Mouse (Mus musculus): ENCODE measurements around the gene Nrg3.
"Not testable (repeated sequence)": the region's sequence is repeated elsewhere in the genome, so short reads cannot be mapped to it uniquely, and the experiment has no call there.

Nrg3 gene

DNA sequence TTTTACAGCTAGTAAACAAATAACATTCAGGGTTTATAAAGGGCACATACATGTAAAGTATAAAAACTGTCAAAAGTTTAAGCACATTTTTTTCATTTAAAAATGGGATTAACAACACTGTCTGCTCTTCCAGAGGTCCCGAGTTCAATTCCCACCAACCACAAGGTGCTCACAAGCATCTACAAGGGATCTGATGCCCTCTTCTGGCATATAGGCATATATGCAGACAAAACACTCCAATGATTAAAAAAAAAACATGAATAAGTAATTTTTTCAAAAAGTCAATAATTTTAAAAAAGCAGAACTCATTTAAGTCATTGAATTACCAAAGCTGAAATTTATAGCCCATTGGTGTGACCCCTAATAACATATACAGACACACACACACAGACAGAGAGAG is 878.6 kb downstream of the Nrg3 start:
- no peak for DNase-seq

DNA sequence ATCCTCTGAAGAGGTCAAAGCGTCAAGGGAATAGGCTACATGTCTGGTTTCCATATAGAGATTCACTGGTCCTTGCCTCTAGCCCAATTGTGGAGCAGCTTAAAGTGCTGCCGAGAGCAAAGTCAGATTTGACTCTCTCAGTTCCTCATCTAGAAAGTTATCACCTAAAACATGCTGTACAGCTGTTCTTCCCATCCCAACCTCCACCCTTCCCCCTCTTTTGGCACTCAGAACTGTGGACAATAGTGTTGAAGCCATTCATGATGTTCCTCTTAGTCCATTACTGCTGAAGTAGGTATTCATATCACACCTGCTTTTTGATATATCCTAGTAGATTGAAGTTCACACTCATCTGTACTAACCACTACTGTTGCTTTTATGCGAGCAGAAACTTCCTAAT is 896.1 kb downstream of the Nrg3 start:
- DNase-seq, result no peak

DNA sequence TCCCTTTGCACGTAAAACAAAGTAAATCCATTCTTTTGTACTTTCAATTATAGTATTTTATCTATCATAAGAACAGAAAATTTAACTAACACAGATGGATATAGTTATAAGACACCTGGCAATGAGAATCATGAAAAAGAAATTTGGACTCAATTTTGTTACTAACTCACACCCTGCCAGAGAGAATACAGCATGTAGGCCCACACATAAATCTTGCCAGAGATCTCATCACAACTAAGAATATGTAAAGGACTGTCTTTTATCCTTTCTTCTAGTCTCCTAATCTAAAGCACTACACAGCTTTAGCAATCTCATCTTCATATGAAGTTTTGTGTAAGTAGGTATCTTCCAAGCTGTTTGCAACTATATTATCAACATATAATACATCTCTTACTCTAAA is 904.7 kb downstream of the Nrg3 start:
- no peak for DNase-seq

DNA sequence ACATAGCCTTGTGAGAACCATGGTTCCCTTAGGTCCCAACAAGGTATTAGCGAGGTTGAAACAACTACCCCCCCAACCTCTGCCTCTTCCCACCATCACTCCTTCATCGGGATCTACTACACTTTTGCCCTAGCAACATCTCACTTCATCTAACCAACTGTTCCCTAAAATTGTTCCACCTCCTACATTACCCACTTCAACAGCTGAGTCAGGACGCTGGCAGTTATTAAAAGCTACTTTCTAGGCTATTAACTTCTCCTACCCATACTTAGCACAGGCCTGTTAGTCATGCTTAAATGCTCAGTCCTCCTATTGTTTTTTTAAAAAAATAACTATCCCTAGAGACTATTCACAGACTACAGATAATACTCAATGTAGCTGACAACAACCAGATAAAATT is 906.7 kb downstream of the Nrg3 start:
- DNase-seq, result no peak

DNA sequence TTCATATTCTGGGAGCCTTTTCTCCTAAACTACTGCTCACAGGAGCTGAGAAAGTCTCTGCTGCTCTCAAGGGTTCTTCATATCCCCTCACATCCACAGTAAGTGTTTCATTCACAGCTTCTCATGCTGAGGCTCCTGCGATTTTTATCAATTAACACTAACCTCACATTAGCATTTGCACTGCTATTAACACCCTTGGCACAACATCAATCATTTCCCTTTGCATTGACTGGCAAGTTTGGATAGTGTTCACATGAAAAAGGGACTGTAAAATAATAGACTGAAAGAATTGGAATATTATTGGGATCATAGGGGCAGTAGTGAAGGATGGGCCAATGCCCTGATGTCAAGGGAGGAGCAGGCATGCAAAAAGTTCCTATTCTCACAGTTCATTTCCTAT is 918.3 kb downstream of the Nrg3 start:
- no peak for DNase-seq

DNA sequence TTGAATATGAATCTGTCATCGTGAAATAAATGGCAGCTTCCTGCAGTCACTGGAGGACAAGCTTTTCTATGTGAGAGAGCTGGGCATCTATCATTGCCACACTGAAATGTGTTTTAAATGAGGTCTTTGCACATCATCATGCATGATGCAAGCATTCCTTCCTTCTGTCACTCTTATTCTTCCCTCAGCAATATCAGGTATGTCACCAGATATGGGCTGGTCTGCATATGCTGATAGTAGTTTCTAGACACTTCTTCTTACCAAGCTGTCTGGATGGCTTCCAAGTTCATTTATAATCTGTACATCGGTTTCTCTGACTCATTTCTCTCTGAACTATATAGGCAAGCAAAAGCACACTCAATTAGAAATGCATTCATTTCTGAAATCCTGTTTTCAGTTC is 925.6 kb downstream of the Nrg3 start:
- no peak for DNase-seq

DNA sequence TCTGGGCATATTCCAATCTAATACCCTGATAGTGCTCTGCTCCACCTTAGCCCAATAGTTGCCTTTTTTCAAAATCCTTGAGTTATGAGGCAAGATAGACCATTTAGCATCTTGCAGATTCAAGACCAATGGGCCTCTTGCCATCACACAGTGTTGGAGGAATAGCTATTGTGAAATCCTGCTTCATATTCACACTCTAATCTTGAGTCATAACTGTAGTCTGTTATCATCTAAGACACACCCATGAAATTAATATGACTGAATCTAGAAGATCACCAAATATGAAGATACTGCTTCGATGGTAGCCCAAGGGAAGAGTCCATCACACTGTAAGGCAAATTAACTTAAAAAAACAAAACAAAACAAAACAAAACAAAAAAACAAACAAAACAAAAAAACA is 937.7 kb downstream of the Nrg3 start:
- no peak for DNase-seq

DNA sequence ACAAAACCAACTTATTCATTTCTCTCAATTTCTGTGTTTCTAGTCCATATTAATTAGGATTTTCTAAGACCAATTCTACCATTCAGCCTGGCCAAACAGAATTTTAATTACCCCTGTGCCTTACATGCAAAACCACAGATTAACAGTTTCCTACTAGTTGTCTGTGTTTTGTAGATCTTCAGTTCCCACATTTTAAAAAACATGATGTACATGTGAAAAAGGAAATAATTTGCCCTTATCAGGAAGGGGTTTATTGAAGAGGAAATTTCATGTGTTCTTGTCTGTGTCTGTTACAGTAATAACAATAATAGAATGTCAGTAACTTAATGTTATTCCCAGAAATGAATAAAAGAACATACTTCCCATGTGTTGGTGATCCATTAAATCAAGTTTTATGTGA is 939.4 kb downstream of the Nrg3 start:
- DNase-seq, result no peak

DNA sequence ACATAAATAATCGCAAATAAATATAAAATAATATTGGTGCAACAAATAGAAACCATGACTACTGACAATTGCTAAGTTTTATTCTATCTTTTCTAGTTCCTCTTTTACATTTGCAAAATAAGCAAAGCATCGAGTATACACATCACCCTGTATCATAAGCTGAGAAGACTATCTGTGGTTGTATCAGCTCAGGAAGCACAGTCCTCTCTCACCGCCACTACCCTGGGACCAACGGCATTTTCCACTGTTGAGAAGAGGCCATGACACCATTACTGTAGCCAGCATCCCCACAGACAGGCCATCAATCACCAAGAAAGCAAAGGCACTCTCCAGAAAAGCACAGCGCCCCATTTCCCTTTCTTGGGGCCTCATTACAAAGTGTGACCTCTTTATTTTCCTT is 956.7 kb downstream of the Nrg3 start:
- no peak for DNase-seq

DNA sequence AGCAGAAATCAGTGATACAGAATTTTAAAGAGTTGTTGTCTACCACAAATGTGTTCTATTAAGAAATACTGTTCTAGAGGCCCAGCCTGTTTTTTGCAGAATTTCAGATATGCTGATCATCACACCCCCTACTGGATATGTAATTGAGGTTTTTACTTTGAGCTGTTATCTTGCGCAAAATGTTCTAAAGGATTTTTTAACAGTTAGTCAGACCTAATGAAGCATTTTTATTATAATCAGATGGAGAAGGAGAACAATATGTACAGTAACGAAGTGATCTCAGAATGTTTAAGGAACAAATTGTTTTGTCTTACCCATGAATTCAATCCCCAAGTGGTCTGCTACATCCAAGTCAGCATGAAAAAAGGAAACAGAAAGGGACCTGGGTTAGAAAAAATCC is 963.9 kb downstream of the Nrg3 start:
- no peak for DNase-seq

DNA sequence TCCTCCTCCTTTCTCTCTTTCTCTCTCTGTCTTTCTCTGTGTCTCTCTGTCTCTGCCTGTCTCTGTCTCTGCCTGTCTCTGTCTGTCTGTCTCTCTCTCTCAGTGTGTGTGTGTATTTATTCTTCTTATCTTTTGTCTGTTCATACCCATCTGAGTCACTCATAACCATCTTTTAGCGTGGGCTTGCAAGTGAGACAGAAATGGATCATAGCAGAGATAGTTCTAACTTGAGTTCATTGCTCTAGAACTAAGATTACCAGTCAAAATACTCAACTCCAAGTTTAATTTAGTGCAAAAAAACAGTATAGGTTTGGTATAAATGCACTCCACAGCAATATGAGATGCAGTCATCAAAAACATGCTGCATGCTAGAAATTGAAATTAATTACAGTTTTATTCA is 977.9 kb downstream of the Nrg3 start:
- no peak for DNase-seq

DNA sequence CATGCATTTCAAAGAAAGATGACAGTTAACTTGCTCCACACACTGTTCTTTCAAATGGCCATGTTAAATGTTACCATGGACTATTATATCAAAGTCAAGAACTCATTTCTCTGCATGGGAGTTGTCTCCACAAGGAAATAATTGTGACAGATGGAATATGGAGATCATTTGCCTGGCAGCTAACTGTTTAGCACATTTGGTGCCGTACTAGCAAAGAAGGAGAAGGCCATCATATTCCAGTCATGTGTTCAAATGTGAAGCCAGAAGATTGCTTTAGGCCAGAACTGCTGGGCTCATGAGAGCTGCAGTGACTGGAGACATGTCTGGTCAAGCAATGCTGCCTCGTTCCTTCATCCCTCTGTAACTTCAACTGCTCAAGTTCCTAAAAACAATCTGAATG is 1025.8 kb downstream of the Nrg3 start:
- DNase-seq, result no peak

DNA sequence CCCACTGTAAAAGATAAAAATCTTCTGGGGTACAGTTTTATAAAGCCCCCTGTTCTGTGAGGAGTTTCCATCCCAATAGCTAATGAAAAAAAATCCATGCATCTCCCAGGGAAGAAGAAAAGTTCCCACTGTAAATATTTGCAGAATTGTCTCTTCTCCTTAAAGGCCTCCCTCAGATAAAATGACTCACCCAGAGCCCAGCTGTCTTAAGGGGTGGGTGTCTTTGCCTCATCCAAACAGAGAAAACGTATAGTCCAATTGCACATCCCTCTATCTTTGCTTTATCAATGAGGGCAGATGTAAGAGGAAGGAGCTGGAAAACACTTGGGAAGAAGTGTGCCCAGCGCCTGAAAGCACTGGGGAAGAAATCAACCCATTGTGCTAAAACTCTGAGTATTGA is 1028.1 kb downstream of the Nrg3 start:
- DNase-seq, result no peak

DNA sequence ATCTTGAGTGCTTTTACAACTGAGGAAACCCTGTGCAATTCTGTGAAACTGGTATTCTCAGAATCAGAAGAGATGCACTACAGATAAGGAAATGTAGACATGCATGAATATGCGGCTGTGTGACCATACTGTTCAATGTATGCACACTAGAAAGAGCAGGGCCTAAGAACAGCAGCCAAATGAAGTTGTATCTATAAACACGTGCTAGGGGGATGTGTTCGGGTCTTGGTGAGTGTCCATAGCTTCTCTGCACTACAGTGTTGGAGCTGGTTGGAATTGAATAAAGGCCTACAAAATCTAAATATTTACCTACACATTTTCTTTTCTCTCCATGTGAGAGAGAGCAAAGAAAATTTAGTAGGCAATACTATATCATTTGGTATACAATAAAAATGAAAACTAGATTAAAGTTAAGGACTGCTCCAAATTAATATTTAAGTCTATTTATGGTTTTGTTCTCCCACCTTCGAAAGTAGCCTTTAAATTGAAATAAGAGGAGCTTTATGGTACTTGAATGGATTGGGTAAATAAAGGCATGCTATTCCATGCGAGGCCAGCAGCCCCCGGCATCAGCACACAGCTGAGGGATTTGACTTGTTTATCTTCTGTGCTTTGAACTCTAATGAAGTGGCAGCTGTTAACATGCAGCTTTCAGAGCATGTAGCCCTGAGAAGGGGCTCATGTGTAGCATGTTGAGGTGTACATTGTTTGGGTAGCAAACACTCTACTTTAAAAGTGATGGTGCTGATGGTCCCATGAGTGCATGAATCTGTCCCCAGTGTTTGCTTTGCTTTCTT is 1038.9 kb downstream of the Nrg3 start:
- DNase-seq, result no peak

DNA sequence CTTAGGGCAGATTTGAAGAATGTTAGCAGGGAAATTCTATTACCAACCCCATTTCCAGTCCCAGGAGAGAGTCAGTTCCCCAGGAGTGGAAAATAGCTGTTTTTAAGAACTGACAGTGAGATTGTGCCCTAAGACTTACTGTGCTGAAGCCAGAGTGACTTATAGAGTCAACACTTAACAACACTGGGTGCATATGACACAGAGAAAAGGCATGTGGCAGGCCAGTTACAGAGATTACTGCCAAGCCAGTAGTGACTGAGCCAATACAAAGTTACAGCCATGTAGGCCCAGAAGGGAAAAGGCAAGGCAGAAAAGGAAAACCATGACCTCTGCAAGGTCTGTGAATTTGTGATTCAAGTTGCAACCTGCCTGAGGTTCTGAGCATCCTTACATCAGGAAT is 1098.2 kb downstream of the Nrg3 start:
- no peak for DNase-seq

DNA sequence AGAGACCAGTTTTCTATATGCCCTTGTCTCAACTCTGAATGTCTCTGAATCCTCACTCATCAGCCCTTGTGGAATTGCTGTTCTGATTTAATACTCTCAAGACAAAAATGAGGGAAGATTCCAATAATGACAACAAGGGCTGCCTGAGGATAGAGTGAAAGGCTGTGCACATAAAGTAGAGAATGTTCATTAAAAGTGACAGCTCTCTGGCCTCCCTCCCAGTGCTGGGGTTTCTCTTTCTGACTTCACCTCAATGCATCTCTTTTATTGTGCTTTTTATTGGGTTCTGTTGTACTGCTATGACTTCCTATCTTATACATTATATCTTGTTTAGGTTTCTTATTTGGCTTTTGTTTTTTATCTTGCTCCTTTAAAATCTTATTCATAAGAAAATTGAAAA is 1131.9 kb downstream of the Nrg3 start:
- no peak for DNase-seq

DNA sequence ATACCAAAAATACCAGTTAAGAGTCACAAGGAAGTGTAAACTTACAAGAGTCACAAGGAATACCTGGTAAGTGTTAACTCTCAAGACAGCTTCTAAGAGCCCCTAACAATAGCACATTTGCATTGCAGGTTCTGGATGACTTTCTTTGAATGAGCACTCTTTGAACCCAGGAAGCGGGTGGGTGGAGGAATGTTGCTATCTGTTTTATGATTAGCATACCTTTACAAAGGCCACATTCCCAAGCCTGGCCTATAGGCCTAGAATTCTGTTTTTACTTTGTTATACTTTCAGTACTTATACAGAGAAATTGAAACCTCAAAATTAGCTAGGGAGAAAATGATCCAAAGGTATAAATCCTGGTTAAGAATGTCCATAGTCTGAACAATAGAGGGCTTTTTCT is 1150.0 kb downstream of the Nrg3 start:
- DNase-seq, result not testable (repeated sequence)

DNA sequence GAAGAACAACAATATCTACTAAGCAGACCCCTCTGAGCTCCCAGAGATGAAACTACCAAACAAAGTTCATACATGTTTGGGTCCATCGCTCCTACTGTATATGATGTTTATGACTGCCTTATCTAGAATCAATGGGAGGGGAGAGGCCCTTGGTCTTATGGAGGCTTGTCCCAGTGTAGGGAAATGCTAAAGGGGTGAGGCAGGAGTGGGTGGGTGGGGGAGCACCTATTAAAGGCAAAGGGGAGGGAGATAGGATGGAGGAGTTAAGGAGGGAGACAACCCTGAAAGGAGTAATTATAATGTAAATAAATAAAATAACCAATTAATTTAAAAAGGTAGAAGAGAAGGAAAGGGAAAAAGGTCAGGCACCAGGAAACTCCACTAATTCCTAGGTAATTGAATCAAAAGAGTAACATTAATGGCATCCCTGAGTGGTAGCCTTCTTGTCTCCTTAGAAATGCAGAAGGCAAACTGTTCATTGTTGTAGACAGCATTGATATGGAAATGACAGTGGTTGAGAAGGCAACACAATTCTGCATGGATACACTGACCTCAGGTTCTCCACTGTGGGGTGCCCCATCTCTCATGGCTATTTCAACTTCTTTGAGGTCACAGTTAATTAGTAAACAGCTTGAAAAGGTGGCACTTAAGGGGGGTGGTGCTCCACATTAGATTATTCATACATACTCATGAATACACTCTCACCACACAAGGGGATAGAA is 1152.1 kb downstream of the Nrg3 start:
- DNase-seq, result no peak

Measured in kidney, postnatal 10 days (tissue).